Mouse (Mus musculus): ENCODE results near the gene Rhoc.

Gene Rhoc

DNA sequence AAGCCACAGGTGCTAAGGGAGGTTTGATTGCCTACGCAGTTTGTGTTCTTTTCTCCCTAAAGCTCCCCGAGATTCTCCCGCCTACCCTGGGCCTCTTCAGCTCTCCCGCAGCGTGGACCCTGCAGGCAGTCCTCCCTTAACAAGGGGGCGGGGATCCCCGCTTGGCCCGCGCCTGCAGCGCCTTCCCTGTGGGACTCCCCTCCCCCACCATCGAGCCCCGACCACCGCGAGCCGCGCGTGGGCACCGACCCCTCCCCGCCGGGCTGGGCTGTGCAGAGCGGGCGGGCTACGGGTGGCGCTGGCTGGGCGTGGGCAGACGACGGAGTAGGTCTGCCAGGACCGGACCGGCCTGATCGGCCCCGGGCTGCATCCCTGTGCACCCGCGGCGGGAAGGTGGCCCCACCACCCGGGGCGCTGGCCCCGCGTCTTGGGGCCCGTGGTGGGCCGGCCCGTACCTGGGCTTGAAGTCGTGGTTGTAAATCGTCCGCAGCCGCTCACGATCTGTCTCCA, 29.4 kb downstream of the Rhoc start:
- DNase-seq, result peak; percentile 12 to 32

- peak; percentile 9 to 30 for DNase-seq
Measured at GRCm38 (mm10) chr3:104817991-104818748, 30.0 kb downstream of the Rhoc start, which contains the start of gene Mov10. TSS of gene Mov10 (minus strand) at chr3:104818563.

GRCm38 (mm10) chr3:104818749-104819134, 30.6 kb downstream of the Rhoc start:
- DNase-seq, result no peak

DNA sequence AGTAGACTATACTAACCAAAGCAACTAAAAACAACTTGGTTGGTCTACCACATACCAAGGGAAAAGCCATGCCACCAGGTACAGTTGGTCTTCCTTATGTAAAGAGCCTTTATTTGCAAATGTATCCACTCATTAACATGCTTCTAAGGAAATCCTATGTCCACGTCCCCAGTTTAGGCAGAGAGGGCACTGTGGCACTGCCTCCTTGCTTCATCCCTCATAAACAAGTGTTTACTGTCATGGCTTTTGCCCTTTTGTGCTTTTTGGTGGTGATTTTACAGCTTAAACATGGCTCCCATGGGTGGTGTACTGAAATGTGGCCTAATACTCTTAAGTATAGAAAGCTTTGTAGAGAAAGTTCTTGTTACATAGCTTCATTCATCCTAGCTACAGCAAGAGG, 32.3 kb downstream of the Rhoc start:
- no peak for DNase-seq

GRCm38 (mm10) chr3:104822413-104822812, 34.2 kb downstream of the Rhoc start:
- DNase-seq, result no peak

GRCm38 (mm10) chr3:104835797-104836196, 47.6 kb downstream of the Rhoc start:
- DNase-seq, result no peak

- no peak for DNase-seq
Measured at GRCm38 (mm10) chr3:104841049-104841448, 52.9 kb downstream of the Rhoc start.

Measured in cerebellum, adult 18-20 months (tissue).